Mouse (Mus musculus) heart, embryonic 13.5 days (tissue): ENCODE results near the gene Tex14. TPM values are rescaled to one million over a fixed set of nuclear protein-coding genes. Genes with fewer than 3 reads are reported as not detected.

Experiments used
- ATAC-seq: fragments of 200-750 bp; cut with Nextera tagmentation; 2 replicates; pipeline ENCODE4 v1.8.0; 2017; ENCODE audit warnings: moderate TSS enrichment; ENCODE audit not compliant: insufficient number of reproducible peaks, low FRiP score, low TSS enrichment; ENCODE audit errors: extremely low read depth
- H3K27ac ChIP-seq: fragments of 300-500 bp; sonication (generic); replicated peaks from 2 replicates; pipeline ENCODE4 v1.5.1; 2015; ENCODE audit warnings: moderate library complexity, mild to moderate bottlenecking, inconsistent platforms
- H3K27me3 ChIP-seq: fragments of 300-500 bp; sonication (generic); replicated peaks from 2 replicates; pipeline ENCODE4 v1.6.1; 2015; ENCODE audit warnings: mild to moderate bottlenecking, inconsistent platforms
- H3K36me3 ChIP-seq: fragments of 300-500 bp; sonication (generic); 2 replicates; pipeline ENCODE4 v1.6.1; 2015; ENCODE audit warnings: mild to moderate bottlenecking, inconsistent platforms
- H3K4me1 ChIP-seq: fragments of 300-500 bp; sonication (generic); 2 replicates; pipeline ENCODE4 v1.6.1; 2015; ENCODE audit warnings: inconsistent platforms
- H3K4me2 ChIP-seq: fragments of 300-500 bp; sonication (generic); 2 replicates; pipeline ENCODE4 v1.6.1; 2015; ENCODE audit warnings: inconsistent platforms, mild to moderate bottlenecking, moderate library complexity
- H3K4me3 ChIP-seq: fragments of 300-500 bp; sonication (generic); 2 replicates; pipeline ENCODE4 v1.5.1; 2015; ENCODE audit warnings: moderate library complexity, mild to moderate bottlenecking, inconsistent platforms
- H3K9ac ChIP-seq: fragments of 300-500 bp; sonication (generic); 2 replicates; pipeline ENCODE4 v1.6.1; 2015; ENCODE audit warnings: inconsistent platforms, mild to moderate bottlenecking, moderate library complexity
- H3K9me3 ChIP-seq: fragments of 300-500 bp; sonication (generic); 2 replicates; pipeline ENCODE4 v1.6.1; 2016; ENCODE audit warnings: inconsistent platforms
- WGBS: fragments of 180-500 bp; shearing (Covaris S2); methylation state at CpG from one replicate; pipeline ENCODE4 v1.1.7; 2015; ENCODE audit warnings: mixed read lengths; 5-methylcytosine and 5-hydroxymethylcytosine counted together
- polyA plus RNA-seq: library from polyadenylated mRNA; unstranded; fragments of >200 nt; fragmentation: Nextera tagmentation; extraction: Ambion mirVana; gene quantifications from 2 replicates; pipeline ENCODE4 v1.2.1, GENCODE M21; 2015

The Tex14 gene
- polyA plus RNA-seq, 1 experiment from 2014 or later: 0.28 TPM

DNA sequence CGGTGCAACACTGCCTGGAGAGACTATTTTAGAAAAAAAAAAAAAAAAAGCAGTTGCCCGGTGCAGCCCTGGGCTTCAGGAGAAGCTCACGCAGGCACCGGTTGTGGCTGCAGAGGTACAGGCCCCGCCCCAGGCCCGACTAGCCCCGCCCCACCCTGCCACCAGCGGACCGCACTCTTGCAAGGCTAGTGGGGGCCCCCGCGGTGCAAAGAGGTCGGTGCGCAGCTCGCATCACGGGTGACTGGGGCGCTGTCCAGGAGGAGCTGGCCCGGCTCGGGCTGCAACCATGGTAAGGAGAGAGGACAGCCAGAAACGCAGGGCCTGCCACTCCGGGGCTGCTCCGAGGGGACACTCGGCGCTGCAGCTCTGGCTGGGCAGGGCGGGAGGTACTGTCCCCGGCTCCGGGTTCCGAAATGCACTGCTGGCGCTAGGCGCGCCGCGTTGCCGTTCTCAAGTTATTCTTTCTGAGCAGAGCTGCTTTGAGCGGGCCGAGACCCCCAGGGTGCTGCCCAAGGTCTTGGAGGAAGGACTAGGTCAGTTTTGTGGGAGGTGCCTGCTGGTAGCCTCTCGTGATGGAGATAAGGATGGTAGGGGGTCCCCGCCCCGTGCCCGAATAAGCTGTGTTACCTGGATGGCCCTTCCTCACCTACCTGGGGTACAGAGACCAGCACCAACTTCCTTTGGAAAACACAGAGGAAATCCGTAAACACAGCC is 173.5 kb downstream of the Tex14 start:
- no peaks in the 10 kb centered on the region for H3K27me3 ChIP-seq
- H3K9ac ChIP-seq: peak overlapping the region; percentile 81
- H3K36me3 ChIP-seq: no peaks in the 10 kb centered on the region
- H3K4me3 ChIP-seq: peak overlapping the region; percentile 58
- peak; percentile 35; the same call in 1 of the 2 replicates for ATAC-seq
- no peaks in the 10 kb centered on the region for H3K9me3 ChIP-seq
- H3K27ac ChIP-seq: peak overlapping the region; percentile 70
- H3K4me2 ChIP-seq: peak overlapping the region; percentile 93
- H3K4me1 ChIP-seq: peaks cover 55% of the 10 kb centered on the region
- under 1% methylated on average over 40 of the region's 40 CpGs for WGBS

DNA sequence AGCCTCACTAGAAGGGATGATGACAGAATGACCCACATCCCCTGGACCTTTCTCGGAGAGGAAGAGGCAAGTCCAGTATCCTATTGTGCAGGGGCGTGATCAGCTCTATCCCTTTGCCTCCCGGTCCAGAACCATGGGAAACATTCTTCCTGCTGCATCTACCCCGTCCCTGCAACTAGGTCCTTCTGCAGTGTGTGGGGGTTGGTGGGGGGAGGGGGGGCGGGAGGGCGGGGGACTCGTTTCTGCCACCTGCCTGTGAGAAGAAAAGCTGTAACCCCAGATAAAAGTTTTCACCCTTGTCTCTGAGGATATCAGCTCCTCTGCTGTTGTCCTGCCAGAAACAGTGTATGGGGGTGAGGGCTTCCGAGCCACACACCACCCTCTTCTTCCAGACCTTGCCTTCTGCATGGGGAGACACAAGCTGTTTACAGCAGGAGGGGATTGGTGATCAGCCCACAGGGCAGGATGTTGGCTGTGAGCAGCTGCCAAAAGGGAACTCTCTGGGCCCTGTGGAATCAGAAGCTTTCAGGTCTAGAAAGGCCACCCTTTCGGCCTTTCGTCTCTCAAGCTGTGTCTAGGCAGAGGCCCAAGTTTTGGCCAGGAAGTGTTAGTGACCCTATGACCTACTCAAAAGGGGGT is 174.2 kb downstream of the Tex14 start:
- H3K27me3 ChIP-seq: no peaks in the 10 kb centered on the region

DNA sequence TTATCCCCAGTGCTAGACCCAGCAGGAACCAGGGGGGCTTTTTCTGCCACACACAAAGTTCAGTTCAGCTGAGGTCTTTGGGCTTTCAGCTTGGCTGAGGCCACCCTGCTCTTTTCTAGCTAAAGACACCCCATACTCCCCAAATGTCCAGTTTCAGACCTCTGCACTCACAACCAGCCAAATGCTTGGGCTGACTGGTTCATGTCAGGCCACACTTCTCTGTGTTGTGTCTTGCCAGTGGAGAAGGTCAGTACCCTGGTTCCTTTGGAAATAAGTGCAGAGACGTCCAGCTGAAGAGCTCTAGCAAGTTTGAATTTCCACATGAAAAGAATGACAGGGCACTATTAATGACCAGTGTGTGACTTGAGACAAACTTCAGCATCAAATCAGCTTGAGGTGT is 174.8 kb downstream of the Tex14 start:
- H3K4me3 ChIP-seq: no peak overlapping the region
- ATAC-seq: no peak
- H3K9me3 ChIP-seq: no peaks in the 10 kb centered on the region
- 25% methylated on average over 1 of the region's 1 CpGs for WGBS
- peak overlapping the region; percentile 72 for H3K27ac ChIP-seq
- H3K4me2 ChIP-seq: peak overlapping the region; percentile 93
- H3K36me3 ChIP-seq: no peaks in the 10 kb centered on the region
- peak overlapping the region; percentile 81; the same call in 1 of the 2 replicates for H3K9ac ChIP-seq
- H3K27me3 ChIP-seq: no peaks in the 10 kb centered on the region
- H3K4me1 ChIP-seq: peaks cover 52% of the 10 kb centered on the region

More for the DNA sequence above, 174.2 kb downstream of the Tex14 start:
- H3K4me1 ChIP-seq: peaks cover 52% of the 10 kb centered on the region
- 16% methylated on average over 10 of the region's 10 CpGs for WGBS
- H3K9ac ChIP-seq: peak overlapping the region; percentile 81
- H3K9me3 ChIP-seq: no peaks in the 10 kb centered on the region
- no peaks in the 10 kb centered on the region for H3K36me3 ChIP-seq
- ATAC-seq: no peak
- peak overlapping the region; percentile 72 for H3K27ac ChIP-seq
- peak overlapping the region; percentile 93 for H3K4me2 ChIP-seq
- peak overlapping the region; percentile 58 for H3K4me3 ChIP-seq

DNA sequence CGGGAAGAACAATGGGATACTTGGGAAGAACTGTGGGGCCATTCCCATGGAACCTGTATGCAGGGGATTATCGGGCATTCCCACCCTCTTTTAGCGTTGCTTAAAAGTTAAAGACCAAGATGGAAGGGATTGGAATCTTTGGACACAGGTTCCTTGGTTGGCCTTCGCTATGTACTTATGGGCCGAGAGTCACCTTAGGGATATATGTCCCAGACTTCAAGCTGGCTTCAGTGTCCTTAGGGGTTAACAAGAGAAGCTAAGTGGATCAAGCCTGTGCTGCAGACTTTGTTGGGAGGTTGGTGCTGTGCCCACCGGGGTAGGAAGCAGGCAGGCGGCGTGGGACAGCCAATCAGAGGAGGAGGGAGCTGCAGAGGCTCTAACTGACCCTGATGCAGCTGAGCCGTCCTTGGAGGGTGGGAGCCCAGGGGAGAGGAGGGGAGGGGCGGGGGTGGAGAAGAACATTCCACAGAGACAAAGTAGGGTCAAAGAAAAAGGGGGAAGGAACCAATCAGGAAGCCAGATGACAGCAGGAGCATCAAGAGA is 175.7 kb downstream of the Tex14 start:
- Histone ChIP-seq H3K4me3 (no peak overlapping the region), H3K9ac (no peak overlapping the region), H3K27ac (no peak overlapping the region), H3K36me3 (no peaks in the 10 kb centered on the region), H3K4me1 (peaks cover 55% of the 10 kb centered on the region), H3K27me3 (no peaks in the 10 kb centered on the region), H3K9me3 (no peaks in the 10 kb centered on the region), H3K4me2 (no peak overlapping the region)
- 60% methylated on average over 10 of the region's 10 CpGs for WGBS
- no peak for ATAC-seq

DNA sequence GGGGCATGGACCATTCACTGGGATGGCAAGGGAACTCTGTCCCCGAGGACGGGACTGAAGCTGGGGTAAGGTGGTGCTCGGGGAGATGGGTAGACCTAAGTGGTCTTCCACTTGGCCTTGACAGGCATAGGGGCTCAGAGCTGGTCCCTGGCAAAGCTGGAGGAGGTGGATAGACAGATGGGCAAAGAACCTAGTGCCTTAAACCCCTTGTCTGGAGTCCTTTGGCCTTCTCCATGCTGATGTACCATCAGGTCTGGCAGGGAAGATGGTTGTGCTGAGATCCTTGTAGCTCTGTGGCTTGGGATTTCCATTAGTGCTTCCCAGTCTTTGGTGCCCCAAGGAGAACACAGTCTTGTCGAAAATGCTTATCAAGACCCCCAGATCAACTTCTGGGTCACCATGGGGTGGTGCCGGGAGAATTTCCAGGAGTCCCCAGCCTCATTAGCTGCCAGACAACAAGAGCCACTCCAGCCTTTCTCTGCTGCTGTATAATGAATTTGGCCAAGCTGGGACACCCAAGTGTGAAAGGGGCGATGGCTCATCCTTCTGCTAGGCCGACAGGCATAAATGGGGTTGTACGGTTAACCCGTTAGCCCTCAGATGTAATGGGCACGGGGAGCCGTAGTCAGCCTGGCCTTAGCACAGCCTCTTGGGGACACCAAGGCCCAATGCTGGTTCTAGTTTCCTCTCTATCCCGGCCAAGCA is 176.4 kb downstream of the Tex14 start:
- no peak overlapping the region for H3K4me2 ChIP-seq
- peaks cover 55% of the 10 kb centered on the region for H3K4me1 ChIP-seq
- H3K36me3 ChIP-seq: no peaks in the 10 kb centered on the region
- H3K27ac ChIP-seq: no peak overlapping the region
- H3K9me3 ChIP-seq: no peaks in the 10 kb centered on the region
- no peak for ATAC-seq
- H3K9ac ChIP-seq: no peak overlapping the region
- 74% methylated on average over 12 of the region's 12 CpGs for WGBS
- no peak overlapping the region for H3K4me3 ChIP-seq
- no peaks in the 10 kb centered on the region for H3K27me3 ChIP-seq

DNA sequence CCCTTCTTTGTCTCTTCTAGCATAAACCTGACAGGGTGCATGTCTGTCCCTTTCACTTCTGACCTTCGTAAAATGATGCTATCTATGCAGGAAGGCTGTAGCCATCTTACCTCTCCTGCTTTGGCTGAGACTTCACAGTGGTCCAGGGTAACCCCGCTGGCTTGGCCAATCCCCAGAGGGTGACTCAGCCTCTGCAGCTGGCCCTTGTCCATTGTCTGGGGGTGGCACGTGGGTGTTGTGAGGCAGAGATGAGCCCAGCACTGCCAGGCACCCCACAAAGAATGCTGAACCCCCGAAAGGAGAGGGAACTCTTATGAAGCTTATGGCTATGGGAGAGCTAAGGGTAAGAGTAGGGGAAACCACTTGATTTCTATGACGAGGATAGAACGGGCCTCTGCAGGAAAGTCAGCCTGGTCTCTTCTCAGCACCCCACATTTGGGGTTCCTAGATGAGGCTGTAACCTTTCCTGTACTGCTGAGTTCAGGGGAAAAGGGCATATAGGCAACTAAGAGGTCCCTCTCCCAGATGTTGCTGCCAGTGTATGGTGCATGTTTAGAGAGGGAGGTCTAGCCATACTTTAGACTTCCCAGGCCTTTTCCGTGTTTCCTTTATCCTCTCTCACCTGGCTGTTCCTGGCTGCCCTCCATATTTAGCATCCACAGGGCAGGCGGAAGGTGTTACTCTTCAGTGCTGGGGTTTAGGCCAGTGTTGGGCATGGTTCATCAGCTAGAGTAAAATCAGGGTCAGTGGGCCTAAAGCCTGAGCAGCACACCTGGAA is 177.3 kb downstream of the Tex14 start:
- Histone ChIP-seq H3K36me3 (no peaks in the 10 kb centered on the region), H3K4me3 (no peak overlapping the region), H3K9ac (no peak overlapping the region), H3K27me3 (no peaks in the 10 kb centered on the region), H3K4me1 (peaks cover 53% of the 10 kb centered on the region), H3K27ac (no peak overlapping the region), H3K9me3 (no peaks in the 10 kb centered on the region), H3K4me2 (no peak overlapping the region)
- ATAC-seq: no peak
- WGBS: 72% methylated on average over 8 of the region's 8 CpGs

DNA sequence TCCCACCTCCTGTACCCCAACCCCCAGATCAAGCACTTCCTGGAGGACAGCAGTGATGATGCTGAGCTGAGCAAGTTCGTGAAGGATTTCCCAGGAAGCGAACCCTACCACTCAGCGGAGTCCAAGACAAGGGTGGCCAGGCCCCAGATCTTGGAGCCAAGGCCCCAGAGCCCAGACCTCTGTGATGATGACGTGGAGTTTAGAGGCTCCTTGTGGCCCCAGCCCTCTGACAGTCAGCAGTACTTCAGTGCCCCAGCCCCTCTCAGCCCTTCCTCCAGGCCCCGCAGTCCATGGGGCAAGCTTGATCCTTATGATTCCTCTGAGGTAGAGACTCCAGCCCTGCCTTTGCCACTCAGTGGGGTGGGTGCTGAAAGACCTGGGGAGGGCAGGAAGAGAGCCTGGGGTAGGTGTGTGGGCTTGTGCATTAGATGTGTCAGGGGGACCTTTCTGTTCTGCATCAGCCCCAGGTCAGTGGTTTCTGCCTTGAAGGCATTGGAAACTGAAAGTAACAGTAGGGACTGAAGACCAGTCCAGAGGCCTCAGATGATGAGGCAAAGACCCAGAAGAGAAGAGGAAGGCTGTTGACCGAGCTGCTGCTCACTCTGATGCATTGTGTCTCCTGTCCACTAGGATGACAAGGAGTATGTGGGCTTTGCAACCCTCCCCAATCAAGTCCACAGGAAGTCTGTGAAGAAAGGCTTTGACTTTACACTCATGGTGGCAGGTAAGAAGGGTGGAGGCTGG is 178.6 kb downstream of the Tex14 start:
- ATAC-seq: no peak
- Histone ChIP-seq H3K9me3 (no peaks in the 10 kb centered on the region), H3K9ac (no peak overlapping the region), H3K4me3 (no peak overlapping the region), H3K36me3 (no peaks in the 10 kb centered on the region), H3K4me1 (peaks cover 39% of the 10 kb centered on the region), H3K27me3 (no peaks in the 10 kb centered on the region), H3K27ac (no peak overlapping the region), H3K4me2 (no peak overlapping the region)
- WGBS: 77% methylated on average over 6 of the region's 6 CpGs

DNA sequence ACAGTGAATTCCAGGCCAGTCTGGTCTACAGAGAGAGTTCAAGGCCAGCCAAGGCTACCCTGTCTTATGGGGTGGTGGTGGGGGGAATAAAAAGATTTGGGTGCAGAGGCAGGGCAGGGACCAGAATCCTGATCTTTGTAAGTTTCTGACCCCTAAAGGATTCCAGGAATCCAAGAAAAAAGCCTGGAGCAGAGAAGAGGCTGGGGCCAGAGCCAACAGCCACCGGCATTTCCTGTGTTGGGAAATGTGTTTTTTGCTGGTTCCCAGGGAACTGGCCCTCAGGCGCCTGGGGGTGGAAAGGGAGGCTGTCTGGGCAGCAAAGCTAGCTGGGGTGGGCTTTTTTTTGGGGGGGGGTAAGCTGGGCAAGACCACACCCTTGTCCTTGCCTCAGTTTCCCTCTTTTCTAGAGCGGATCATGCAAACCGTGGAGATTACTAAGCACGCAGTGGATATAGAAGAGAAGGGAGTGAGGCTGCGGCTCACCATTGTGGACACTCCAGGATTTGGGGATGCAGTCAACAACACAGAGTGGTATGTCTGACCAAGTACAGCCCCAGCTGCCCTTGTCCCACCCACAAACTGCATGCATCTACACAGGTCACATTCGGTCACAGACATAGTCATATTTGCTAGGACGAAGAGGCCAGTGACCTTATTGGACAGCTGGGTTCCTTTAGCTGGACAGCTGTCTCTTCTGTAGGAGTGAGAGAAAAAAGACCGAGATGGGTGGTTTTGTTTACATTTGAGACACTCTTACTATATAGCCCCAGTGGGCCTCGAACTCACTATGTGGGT is 180.0 kb downstream of the Tex14 start:
- no peak for ATAC-seq
- H3K36me3 ChIP-seq: no peaks in the 10 kb centered on the region
- H3K4me1 ChIP-seq: peaks cover 32% of the 10 kb centered on the region
- no peak overlapping the region for H3K9ac ChIP-seq
- 70% methylated on average over 10 of the region's 10 CpGs for WGBS
- H3K9me3 ChIP-seq: no peaks in the 10 kb centered on the region
- no peak overlapping the region for H3K4me2 ChIP-seq
- H3K27ac ChIP-seq: peak overlapping the region; percentile 67
- no peaks in the 10 kb centered on the region for H3K27me3 ChIP-seq
- no peak overlapping the region for H3K4me3 ChIP-seq

DNA sequence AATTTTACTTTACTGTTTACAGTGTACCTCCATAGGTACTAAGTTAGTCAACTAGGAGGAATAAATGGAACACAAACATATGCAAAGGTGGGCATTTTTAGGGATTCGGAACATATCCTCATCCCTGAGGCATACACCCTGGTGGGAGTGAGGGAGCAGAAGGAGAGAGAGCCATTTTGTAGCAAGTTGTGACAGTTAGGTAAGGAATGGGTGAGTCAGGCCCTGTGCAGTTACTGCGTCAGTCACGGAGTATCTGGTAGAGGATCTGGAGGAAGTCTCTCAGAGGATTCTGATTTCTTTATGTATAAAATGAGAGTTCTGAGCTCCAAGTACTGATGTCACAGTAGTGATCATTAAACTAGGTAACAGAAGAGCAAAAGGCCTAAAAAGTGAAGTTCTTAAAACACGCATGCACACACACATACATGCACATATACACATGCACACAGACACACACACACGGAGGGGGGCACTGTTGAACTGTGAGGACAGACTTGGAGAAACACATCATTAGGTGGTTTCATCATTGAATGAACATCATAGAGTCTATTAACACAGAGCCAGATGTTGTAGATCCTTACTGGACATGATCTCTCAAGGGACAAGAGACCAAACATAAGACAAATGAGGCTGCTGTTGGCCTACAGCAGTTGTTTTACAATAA is 182.5 kb downstream of the Tex14 start:
- H3K4me3 ChIP-seq: no peak overlapping the region
- no peaks in the 10 kb centered on the region for H3K9me3 ChIP-seq
- H3K36me3 ChIP-seq: no peaks in the 10 kb centered on the region
- H3K27me3 ChIP-seq: no peaks in the 10 kb centered on the region
- peaks cover 32% of the 10 kb centered on the region for H3K4me1 ChIP-seq
- H3K4me2 ChIP-seq: no peak overlapping the region
- H3K9ac ChIP-seq: no peak overlapping the region
- no peak overlapping the region for H3K27ac ChIP-seq
- WGBS: 86% methylated on average over 5 of the region's 5 CpGs
- no peak for ATAC-seq
